Mouse (Mus musculus): ENCODE measurements around the gene Gpr146.

Gene Gpr146

DNA sequence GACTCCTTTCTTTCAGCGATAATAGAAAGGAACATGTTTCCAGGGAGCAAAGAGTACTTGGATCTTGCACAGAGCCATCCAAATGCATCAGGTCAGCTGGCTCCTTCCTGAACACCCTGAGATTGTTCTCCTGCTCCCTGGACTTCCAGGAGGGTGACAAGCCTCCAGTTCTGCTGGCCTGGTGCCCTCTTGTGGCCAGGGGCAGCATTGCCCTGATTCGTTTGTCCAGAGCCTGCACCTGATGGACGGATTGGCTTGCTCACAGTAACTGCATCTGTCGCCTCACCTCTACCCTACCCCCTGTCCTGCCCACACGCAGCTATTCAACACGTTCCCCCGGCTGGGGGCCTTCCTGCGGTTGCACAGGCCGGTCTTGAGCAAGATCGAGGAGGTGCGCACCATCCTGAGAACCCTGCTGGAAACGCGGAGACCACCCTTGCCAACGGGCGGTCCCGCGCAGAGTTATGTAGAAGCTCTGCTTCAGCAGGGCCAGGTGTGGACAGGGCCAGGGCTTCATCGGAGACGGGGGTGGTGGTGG is 22.2 kb upstream of the Gpr146 start:
- in situ Hi-C loops (cut with MboI, MseI) = loop anchor here (5.0 kb wide), 1 partner anchor 47 kb away; no protein-coding TSS in a partner anchor

- in situ Hi-C loops (cut with MboI, MseI) = loop anchor here (5.0 kb wide), 1 partner anchor 44 kb away; no protein-coding TSS in a partner anchor
These were observed 18.8 kb upstream of the Gpr146 start for GRCm38 (mm10) chr5:139358653-139359052.

- in situ Hi-C loops (cut with MboI, MseI) = loop anchor here (5.0 kb wide), 1 partner anchor 43 kb away; no protein-coding TSS in a partner anchor
These were observed 18.3 kb upstream of the Gpr146 start for GRCm38 (mm10) chr5:139359244-139359643.

GRCm38 (mm10) chr5:139363858-139364257 is 13.6 kb upstream of the Gpr146 start:
- in situ Hi-C loops (cut with MboI, MseI) = no loop called here

- in situ Hi-C loops (cut with MboI, MseI) = no loop called here
These were observed 13.1 kb upstream of the Gpr146 start for GRCm38 (mm10) chr5:139364260-139364910.

DNA sequence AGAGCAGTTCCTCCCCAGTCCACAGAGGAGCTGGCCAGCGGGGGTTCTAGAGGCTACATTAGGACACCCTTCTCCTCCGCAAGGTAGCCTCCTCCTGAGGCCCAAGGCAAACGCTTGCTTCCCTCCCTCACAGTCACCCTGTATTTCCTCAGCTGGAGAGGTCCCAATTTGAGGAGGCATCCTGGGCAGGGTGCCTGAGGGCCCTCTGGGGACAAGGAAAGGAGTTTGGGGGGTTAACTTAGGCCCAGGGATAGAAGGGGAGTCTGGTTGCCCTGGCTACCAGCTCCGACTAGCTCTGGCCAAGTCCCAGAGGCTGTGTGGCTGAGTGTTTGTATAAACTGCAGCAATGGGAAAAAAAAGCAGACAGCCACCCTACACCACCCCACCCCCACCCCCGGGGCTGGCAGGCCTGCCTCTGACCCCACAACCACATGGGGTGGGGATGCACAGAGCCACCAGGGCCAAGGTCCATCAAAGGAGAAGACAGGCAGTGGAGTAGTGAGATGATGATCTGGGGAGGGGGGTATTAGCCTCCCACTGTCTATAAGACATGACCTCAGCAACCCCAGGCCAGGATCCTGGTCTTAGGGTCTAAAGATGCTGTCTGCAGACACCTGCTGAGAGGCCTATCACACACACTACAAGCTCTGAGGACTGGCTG is 12.5 kb upstream of the Gpr146 start:
- in situ Hi-C loops (cut with MboI, MseI) = no loop called here

DNA sequence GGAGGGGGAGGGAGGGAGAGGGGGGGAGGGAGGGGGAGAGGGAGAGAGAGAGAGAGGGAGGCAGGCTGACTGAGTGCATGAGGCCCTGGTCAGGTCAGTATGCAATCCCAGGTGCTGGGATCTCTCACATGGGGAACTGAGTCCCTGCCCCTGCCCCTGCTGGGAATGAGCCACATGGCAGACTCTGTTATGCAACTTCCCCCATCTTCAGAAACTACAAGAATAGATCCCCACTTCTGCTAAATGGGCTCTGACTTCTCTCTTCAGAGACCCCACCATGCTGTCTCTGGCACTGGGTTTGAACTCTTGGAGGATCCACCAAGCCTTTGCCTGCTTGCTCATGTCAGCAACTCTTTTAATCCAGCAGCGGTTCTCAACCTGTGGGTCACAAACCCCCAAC is 11.7 kb upstream of the Gpr146 start:
- in situ Hi-C loops (cut with MboI, MseI) = no loop called here

GRCm38 (mm10) chr5:139366484-139366883 is 11.0 kb upstream of the Gpr146 start:
- in situ Hi-C loops (cut with MboI, MseI) = no loop called here

- in situ Hi-C loops (cut with MboI, MseI) = no loop called here
These were observed 9.5 kb upstream of the Gpr146 start for GRCm38 (mm10) chr5:139367884-139368458.

DNA sequence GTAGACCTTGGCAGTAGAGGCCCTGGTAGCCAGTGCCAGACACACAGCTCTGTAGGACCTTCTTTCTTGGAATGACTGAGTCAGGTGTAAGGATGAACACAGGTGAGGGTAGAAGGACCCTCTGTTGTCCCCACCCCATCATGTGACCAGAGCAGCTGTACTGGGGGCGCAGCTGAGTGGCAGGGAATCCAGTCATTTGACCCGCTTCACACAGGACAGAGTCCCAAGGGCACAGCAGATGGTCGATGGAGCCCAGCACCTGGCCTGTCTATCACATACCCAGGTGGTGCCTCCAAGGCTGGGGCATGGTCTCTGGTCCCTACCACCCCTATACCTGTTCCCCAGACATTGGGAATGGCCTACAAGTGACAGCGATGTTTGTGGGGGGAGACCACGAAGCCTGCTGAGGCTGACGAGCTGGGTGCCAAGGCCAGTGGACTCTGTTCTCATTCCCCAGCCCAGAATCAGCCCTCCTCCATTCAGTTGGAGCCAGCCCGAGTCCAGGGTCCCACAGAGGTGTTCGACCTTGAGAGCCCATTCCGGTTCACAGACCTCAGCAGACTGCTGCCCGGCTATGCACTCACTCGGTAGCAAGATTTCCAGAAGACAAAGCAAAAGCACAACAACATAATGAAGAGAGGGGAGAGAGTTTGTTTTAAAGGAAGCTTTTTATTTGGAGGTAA is 8.7 kb upstream of the Gpr146 start:
- in situ Hi-C loops (cut with MboI, MseI) = no loop called here

- in situ Hi-C loops (cut with MboI, MseI) = no loop called here
These were observed 7.2 kb upstream of the Gpr146 start for GRCm38 (mm10) chr5:139370336-139370735.

DNA sequence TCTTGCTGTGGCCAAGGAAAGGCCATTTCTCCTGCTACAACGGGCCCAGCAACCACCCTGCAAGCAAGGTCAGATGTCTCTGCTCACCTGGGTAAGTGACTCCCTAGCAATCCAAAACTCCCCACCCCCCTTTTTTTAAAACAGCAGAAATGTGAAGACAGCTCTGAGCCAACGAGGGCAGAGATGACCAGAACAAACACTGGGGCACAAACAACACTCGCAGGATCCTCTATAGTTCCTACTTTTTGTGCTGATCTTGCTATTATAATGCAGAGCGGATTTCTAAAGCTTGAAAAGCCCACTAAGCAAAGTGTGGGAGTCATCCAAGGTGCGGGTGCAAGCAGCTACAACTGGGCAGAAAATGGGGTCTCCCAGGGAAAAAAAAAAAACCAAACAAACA is 6.4 kb upstream of the Gpr146 start:
- in situ Hi-C loops (cut with MboI, MseI) = no loop called here

DNA sequence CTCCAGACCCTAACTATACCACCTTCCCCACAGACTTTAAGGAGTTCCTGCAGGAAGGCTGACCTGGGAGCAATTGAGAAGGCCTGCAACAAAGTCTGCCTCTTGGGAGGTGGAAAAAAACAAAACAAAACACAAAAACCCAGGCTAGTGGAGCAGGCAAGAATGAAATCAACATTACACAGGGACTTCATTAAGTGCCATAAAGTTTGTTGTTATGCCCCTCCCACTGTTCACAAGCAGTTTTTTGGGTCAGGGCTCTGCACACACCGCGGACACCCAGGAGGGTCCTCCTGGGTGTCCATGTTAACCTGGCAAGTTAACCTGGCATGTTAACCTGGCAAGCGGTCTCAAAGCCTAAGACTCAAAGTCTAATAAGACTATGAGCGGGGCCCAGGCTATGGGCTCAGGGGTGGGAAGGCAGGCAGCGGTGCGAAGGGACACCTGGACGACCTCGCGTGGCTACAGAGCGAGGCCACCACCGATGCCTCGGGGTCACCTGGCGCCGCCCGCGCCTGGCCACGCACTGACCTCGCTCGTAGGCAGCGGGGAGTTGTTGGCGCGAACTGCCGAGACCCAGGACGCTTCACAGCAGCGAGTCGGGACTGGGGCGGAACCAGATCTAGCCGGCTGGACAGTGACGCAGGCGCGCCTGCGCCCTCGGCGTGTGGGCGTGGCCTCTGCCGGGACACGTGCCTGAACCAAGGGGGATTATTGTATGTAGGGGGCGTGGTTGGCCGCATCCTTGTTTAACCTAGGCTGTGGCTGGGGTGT is 5.7 kb upstream of the Gpr146 start:
- in situ Hi-C loops (cut with MboI, MseI) = no loop called here

- in situ Hi-C loops (cut with MboI, MseI) = no loop called here
These were observed 4.4 kb upstream of the Gpr146 start for GRCm38 (mm10) chr5:139373126-139373525.

GRCm38 (mm10) chr5:139373889-139374444 is 3.5 kb upstream of the Gpr146 start:
- in situ Hi-C loops (cut with MboI, MseI) = no loop called here

- in situ Hi-C loops (cut with MboI, MseI) = no loop called here
These were observed 2.7 kb upstream of the Gpr146 start for GRCm38 (mm10) chr5:139374841-139375240.

- in situ Hi-C loops (cut with MboI, MseI) = no loop called here
These were observed 717 bp downstream of the Gpr146 start for GRCm38 (mm10) chr5:139378271-139378556.

DNA sequence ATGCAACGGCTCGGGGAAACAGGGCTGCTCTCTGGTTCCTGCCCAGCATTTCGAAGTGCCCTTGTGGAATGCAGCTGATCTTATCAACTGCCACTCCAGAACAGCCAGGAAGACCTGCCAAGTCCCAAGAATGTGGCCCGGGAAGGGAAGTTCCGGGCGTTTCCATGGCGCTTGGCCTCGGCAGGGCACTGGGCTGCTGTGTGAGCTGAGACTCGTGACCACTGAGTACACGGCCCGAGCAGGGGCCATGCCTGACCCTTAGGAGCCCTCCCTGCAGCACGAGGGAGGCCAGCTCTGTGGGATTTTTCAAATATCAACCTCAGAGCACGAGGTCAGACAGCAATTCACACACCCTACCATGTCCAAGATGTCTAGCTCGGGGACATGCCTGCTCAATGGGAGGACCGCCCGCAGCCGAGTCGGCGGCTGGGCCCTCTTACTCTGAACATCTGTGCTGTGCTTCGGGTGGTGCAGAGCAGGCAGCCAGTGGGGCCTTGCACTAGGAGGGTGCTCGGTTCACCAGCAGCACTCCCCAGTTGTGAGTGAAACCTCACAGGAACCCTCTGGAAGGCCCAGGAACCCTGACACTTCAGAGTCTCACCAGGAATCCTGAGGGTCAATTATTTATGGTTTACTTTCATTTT is 1.6 kb downstream of the Gpr146 start:
- in situ Hi-C loops (cut with MboI, MseI) = no loop called here

GRCm38 (mm10) chr5:139379771-139380384 is 2.4 kb downstream of the Gpr146 start:
- in situ Hi-C loops (cut with MboI, MseI) = no loop called here

Measured in regulatory T cell (primary cell).